Mouse (Mus musculus): ENCODE data around the gene Mpp3.
A peak's percentile ranks its signal among the peaks of the same experiment; 100 is the strongest.

DNA sequence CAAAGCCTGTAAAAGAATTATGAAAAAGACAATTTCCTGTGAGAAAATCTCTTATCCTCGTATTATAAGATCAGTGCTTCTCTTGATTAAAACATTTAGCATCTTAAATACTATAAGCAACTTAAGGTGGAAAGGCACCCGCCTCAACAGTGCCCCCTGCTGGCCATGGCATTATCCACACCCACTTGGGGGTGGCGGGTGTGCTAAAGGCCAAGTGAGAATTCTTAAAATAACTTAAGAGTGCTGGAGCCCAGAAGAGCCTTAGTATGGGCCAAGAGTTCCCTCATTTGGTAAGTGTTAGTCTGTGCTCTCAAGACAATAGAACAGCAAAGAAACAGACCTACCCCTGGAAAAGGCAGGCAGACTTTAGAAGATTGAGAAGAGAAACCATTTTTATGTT lies 56.9 kb downstream of the Mpp3 start:
- TF ChIP-seq CTCF (IDR thresholded peaks at IDR 0.05; ENCODE audit: insufficient read depth, low read depth, low read length), result peak; percentile 55; the same call in 1 of the 2 replicates
- TF ChIP-seq POLR2A (IDR thresholded peaks at IDR 0.05; ENCODE audit: insufficient read depth, low read depth, low read length), result no peak

Measured in olfactory bulb, adult 2 months (tissue).